Mouse (Mus musculus): ENCODE results near the gene Naf1. TPM values are rescaled to one million over a fixed set of nuclear protein-coding genes. Genes with fewer than 3 reads are reported as not detected.

Naf1 gene
- 5.4 and 5.6 TPM in 2 replicates for polyA plus RNA-seq (2014; fragmentation: Nextera tagmentation; extraction: Ambion mirVana)

DNA sequence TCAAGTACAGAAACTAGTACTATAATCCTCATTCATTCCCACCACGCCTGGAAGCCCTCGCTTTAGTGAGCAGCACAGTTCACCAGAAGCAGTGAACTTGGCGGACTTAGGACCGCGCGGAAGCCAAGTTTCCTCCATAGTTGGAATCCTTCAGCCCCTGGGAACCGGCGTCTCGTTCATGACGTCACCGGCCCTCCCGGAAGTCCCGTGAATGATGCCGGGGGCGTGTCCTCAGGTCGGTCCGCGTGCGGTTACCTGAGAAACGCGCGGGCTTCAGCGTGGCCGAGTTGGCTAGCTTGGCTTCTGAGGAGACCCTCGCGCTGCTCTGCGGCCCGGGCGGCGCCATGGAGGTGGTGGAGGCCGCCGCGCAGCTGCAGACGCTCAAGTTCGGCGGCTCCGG is at the start of gene Naf1:
Gene Naf1 (plus strand): TSS at position 195 of the 400 bp plus-strand sequence.
- H3K27ac ChIP-seq (ENCODE audit: low read length) = peak within 1 kb of the TSS; percentile 55; the same call in 1 of the 2 replicates
- H3K4me3 ChIP-seq (ENCODE audit: low read depth, low read length) = peak within 1 kb of the TSS; percentile 65
- peaks cover 11% of the 10 kb centered on the region; the same call in 1 of the 2 replicates for H3K4me1 ChIP-seq (ENCODE audit: control insufficient read depth, insufficient read depth, low read length)
- no peaks in the 10 kb centered on the region for H3K9me3 ChIP-seq (ENCODE audit: control insufficient read depth, low read depth, low read length)
- H3K4me2 ChIP-seq (replicated peaks; ENCODE audit: low read depth, low read length) = peak within 1 kb of the TSS; percentile 66
- peak within 1 kb of the TSS; percentile 61 for H3K9ac ChIP-seq (replicated peaks; ENCODE audit: low read depth, low read length)
- WGBS = under 1% methylated on average over 37 of the region's 37 CpGs
- ATAC-seq (ENCODE audit: insufficient number of reproducible peaks, insufficient read depth, low FRiP score, low read depth) = peak; percentile 97
- 0 out of 2 replicates have a peak, but pooled peaks cover 4% of the 10 kb centered on the region for H3K36me3 ChIP-seq (ENCODE audit: control insufficient read depth, insufficient read depth, low read length)
- H3K27me3 ChIP-seq (ENCODE audit: control insufficient read depth, insufficient read depth, low read length) = no peaks in the 10 kb centered on the region

GRCm38 (mm10) chr8:66860921-66861588 is 1.0 kb downstream of the Naf1 start:
- Histone ChIP-seq H3K4me2 (replicated peaks; ENCODE audit: low read depth, low read length) (peak overlapping the region; percentile 66), H3K27ac (ENCODE audit: low read length) (no peak overlapping the region), H3K4me1 (ENCODE audit: control insufficient read depth, insufficient read depth, low read length) (peaks cover 11% of the 10 kb centered on the region; the same call in 1 of the 2 replicates), H3K9me3 (ENCODE audit: control insufficient read depth, low read depth, low read length) (no peaks in the 10 kb centered on the region), H3K27me3 (ENCODE audit: control insufficient read depth, insufficient read depth, low read length) (no peaks in the 10 kb centered on the region), H3K4me3 (ENCODE audit: low read depth, low read length) (peak overlapping the region; percentile 65), H3K9ac (replicated peaks; ENCODE audit: low read depth, low read length) (peak overlapping the region; percentile 61), H3K36me3 (ENCODE audit: control insufficient read depth, insufficient read depth, low read length) (0 out of 2 replicates have a peak, but pooled peaks cover 4% of the 10 kb centered on the region)
- peak; percentile 68; the same call in 1 of the 2 replicates for ATAC-seq (ENCODE audit: insufficient number of reproducible peaks, insufficient read depth, low FRiP score, low read depth)
- 1% methylated on average over 46 of the region's 46 CpGs for WGBS

DNA sequence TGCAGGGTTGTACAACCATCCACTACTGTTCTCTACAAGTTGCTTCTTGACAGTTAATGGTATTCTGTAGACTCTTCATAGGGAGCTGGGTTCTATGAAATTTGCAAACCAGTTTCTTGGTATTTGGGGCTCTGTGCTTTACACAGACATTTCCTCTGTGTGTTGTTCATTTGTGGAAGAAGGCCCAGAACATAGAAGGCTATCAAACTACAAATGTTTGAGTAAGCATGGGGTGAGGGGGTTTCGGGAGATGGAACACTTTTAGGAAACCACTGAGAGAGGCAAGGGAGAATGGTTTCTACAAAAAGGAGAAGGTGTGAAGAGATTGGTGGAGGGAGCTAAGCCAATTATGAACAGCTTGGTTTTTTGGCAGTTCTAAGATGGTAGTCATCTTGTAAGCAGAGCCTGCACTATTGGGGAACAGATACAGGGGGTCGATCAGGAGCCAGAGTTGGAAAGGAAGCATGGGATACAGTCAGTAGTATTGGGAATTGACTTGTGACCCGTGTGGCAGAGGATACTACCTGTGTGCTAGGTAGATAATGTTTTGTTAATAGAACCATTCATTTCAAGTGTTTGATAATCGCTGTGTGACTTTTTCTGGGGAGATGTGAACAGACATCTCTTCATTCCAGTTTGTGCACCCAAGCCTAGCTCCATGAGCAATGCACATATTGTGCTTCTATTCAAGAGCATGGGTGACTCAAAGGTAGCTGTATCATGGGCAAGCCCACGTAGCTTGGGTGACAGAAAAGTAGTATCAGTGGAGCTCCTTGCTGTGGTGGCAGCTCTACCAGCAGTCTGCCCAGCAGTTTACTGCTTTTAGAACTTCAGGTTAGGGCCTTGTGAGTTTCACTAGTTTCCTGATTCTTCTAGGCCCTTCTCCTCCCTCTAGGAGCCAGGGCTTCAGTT is 1.8 kb downstream of the Naf1 start:
- no peaks in the 10 kb centered on the region for H3K9me3 ChIP-seq (ENCODE audit: control insufficient read depth, low read depth, low read length)
- H3K36me3 ChIP-seq (ENCODE audit: control insufficient read depth, insufficient read depth, low read length) = 0 out of 2 replicates have a peak, but pooled peaks cover 4% of the 10 kb centered on the region
- peak overlapping the region; percentile 66 for H3K4me2 ChIP-seq (replicated peaks; ENCODE audit: low read depth, low read length)
- peaks cover 11% of the 10 kb centered on the region; the same call in 1 of the 2 replicates for H3K4me1 ChIP-seq (ENCODE audit: control insufficient read depth, insufficient read depth, low read length)
- H3K9ac ChIP-seq (replicated peaks; ENCODE audit: low read depth, low read length) = no peak overlapping the region
- peak overlapping the region; percentile 65 for H3K4me3 ChIP-seq (ENCODE audit: low read depth, low read length)
- H3K27ac ChIP-seq (ENCODE audit: low read length) = no peak overlapping the region
- WGBS = 68% methylated on average over 5 of the region's 5 CpGs
- no peak for ATAC-seq (ENCODE audit: insufficient number of reproducible peaks, insufficient read depth, low FRiP score, low read depth)
- H3K27me3 ChIP-seq (ENCODE audit: control insufficient read depth, insufficient read depth, low read length) = no peaks in the 10 kb centered on the region

DNA sequence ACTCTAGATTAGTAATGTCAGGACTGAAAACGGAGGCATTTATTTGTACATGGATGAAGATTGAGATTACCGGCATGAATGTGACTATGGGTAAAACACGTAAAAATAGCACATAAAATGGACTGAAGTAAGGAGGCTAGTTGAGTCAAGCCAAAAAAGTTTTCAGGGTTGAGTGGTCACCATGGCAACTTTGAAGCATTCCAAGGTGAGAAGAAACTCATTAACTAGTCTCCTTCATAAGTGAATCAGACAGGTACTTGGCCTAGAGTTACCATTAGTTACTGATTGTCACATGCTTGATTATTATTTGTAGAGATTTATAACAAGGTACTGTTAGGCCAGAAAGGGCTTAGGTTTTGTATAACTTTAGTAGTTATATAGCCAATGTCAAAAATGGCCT is 3.7 kb downstream of the Naf1 start:
- no peaks in the 10 kb centered on the region for H3K27me3 ChIP-seq (ENCODE audit: control insufficient read depth, insufficient read depth, low read length)
- peaks cover 11% of the 10 kb centered on the region; the same call in 1 of the 2 replicates for H3K4me1 ChIP-seq (ENCODE audit: control insufficient read depth, insufficient read depth, low read length)
- no peaks in the 10 kb centered on the region for H3K9me3 ChIP-seq (ENCODE audit: control insufficient read depth, low read depth, low read length)
- WGBS = 95% methylated on average over 3 of the region's 3 CpGs
- H3K27ac ChIP-seq (ENCODE audit: low read length) = no peak overlapping the region
- no peak overlapping the region for H3K4me3 ChIP-seq (ENCODE audit: low read depth, low read length)
- H3K9ac ChIP-seq (replicated peaks; ENCODE audit: low read depth, low read length) = no peak overlapping the region
- H3K36me3 ChIP-seq (ENCODE audit: control insufficient read depth, insufficient read depth, low read length) = 0 out of 2 replicates have a peak, but pooled peaks cover 4% of the 10 kb centered on the region
- no peak for ATAC-seq (ENCODE audit: insufficient number of reproducible peaks, insufficient read depth, low FRiP score, low read depth)
- H3K4me2 ChIP-seq (replicated peaks; ENCODE audit: low read depth, low read length) = no peak overlapping the region

- no peak for ATAC-seq (ENCODE audit: insufficient number of reproducible peaks, insufficient read depth, low FRiP score, low read depth)
- H3K27me3 ChIP-seq (ENCODE audit: control insufficient read depth, insufficient read depth, low read length) = no peaks in the 10 kb centered on the region
- H3K4me1 ChIP-seq (ENCODE audit: control insufficient read depth, insufficient read depth, low read length) = peaks cover 11% of the 10 kb centered on the region; the same call in 1 of the 2 replicates
- no peak overlapping the region for H3K9ac ChIP-seq (replicated peaks; ENCODE audit: low read depth, low read length)
- H3K36me3 ChIP-seq (ENCODE audit: control insufficient read depth, insufficient read depth, low read length) = 0 out of 2 replicates have a peak, but pooled peaks cover 4% of the 10 kb centered on the region
- no peak overlapping the region for H3K4me2 ChIP-seq (replicated peaks; ENCODE audit: low read depth, low read length)
- no peak overlapping the region for H3K4me3 ChIP-seq (ENCODE audit: low read depth, low read length)
- WGBS = 63% methylated on average over 1 of the region's 1 CpGs
- H3K27ac ChIP-seq (ENCODE audit: low read length) = no peak overlapping the region
- H3K9me3 ChIP-seq (ENCODE audit: control insufficient read depth, low read depth, low read length) = no peaks in the 10 kb centered on the region
Measured at GRCm38 (mm10) chr8:66865120-66865519, 5.1 kb downstream of the Naf1 start.

GRCm38 (mm10) chr8:66867679-66868078 is 7.7 kb downstream of the Naf1 start:
- no peaks in the 10 kb centered on the region for H3K9me3 ChIP-seq (ENCODE audit: control insufficient read depth, low read depth, low read length)
- H3K4me1 ChIP-seq (ENCODE audit: control insufficient read depth, insufficient read depth, low read length) = no peaks in the 10 kb centered on the region
- H3K36me3 ChIP-seq (ENCODE audit: control insufficient read depth, insufficient read depth, low read length) = 0 out of 2 replicates have a peak, but pooled peaks cover 4% of the 10 kb centered on the region
- H3K4me3 ChIP-seq (ENCODE audit: low read depth, low read length) = no peak overlapping the region
- no peak overlapping the region for H3K9ac ChIP-seq (replicated peaks; ENCODE audit: low read depth, low read length)
- H3K27me3 ChIP-seq (ENCODE audit: control insufficient read depth, insufficient read depth, low read length) = no peaks in the 10 kb centered on the region
- ATAC-seq (ENCODE audit: insufficient number of reproducible peaks, insufficient read depth, low FRiP score, low read depth) = no peak
- WGBS = 61% methylated on average over 3 of the region's 3 CpGs
- H3K27ac ChIP-seq (ENCODE audit: low read length) = no peak overlapping the region
- no peak overlapping the region for H3K4me2 ChIP-seq (replicated peaks; ENCODE audit: low read depth, low read length)

DNA sequence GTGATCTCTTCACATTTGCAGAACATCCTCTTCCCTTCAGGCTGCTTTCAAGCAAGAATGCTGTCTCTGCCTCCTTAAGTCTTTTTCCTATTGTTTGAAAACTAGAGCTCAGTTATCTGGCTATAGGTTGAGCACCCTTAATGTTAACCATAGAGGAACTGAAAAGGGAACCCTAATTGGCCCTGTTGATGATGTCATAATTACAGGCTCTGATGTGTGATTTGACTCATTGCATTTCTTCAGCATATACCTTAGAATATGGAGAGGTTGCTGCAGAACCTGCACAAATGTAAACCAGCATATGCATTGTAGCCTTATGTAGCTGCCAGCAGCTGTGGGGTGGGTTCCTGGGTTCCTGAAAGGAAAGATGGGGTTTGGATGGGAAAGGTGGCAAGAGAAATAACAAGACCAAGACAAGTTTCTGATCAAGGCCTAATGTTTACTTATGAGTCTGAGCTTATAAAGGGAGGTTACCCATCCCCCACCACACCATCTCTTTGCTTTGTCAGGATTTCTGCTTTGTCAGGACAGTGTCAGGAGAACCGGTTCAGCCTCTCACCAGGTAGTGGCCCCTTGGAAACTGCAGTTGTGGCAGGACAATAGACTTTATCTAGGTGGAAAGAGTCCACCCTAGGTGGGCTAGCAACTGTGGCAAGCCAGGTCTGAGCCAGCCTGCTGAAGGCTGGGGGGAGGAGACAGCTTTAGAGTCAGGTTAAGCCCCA is 9.4 kb downstream of the Naf1 start:
- no peaks in the 10 kb centered on the region for H3K9me3 ChIP-seq (ENCODE audit: control insufficient read depth, low read depth, low read length)
- no peaks in the 10 kb centered on the region for H3K4me1 ChIP-seq (ENCODE audit: control insufficient read depth, insufficient read depth, low read length)
- no peak overlapping the region for H3K4me3 ChIP-seq (ENCODE audit: low read depth, low read length)
- H3K27me3 ChIP-seq (ENCODE audit: control insufficient read depth, insufficient read depth, low read length) = no peaks in the 10 kb centered on the region
- WGBS = 15% methylated on average over 1 of the region's 1 CpGs
- H3K9ac ChIP-seq (replicated peaks; ENCODE audit: low read depth, low read length) = no peak overlapping the region
- ATAC-seq (ENCODE audit: insufficient number of reproducible peaks, insufficient read depth, low FRiP score, low read depth) = no peak
- H3K36me3 ChIP-seq (ENCODE audit: control insufficient read depth, insufficient read depth, low read length) = 0 out of 2 replicates have a peak, but pooled peaks cover 4% of the 10 kb centered on the region
- no peak overlapping the region for H3K4me2 ChIP-seq (replicated peaks; ENCODE audit: low read depth, low read length)
- no peak overlapping the region for H3K27ac ChIP-seq (ENCODE audit: low read length)

DNA sequence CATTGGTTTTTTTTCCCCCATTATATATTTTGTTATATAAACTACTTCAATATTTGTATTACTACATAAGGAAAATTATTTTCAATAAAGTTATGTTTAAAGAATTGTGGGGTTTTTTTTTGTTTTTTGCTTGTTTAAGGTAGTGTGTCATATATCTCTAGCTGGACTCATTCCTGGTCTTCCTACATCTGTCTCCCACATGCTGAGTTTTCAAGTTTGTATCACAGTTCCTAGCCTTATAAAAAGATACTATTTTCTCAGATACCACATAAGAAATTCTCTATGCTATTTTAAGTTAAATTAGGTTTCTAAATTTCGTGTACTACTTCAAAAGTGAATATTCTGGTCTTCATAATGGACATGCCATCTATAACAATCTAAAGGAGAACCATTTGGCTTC is 23.8 kb downstream of the Naf1 start:
- Histone ChIP-seq H3K4me1 (ENCODE audit: control insufficient read depth, insufficient read depth, low read length) (no peaks in the 10 kb centered on the region), H3K9me3 (ENCODE audit: control insufficient read depth, low read depth, low read length) (no peaks in the 10 kb centered on the region), H3K9ac (replicated peaks; ENCODE audit: low read depth, low read length) (no peak overlapping the region), H3K4me3 (ENCODE audit: low read depth, low read length) (no peak overlapping the region), H3K36me3 (ENCODE audit: control insufficient read depth, insufficient read depth, low read length) (no peaks in the 10 kb centered on the region; the same call in 1 of the 2 replicates), H3K4me2 (replicated peaks; ENCODE audit: low read depth, low read length) (no peak overlapping the region), H3K27ac (ENCODE audit: low read length) (no peak overlapping the region), H3K27me3 (ENCODE audit: control insufficient read depth, insufficient read depth, low read length) (no peaks in the 10 kb centered on the region)
- WGBS = 58% methylated on average over 1 of the region's 1 CpGs
- ATAC-seq (ENCODE audit: insufficient number of reproducible peaks, insufficient read depth, low FRiP score, low read depth) = no peak
